Mouse (Mus musculus): ENCODE data around the gene Shisa8.
"Not testable (repeated sequence)": the region's sequence is repeated elsewhere in the genome, so short reads cannot be mapped to it uniquely, and the experiment has no call there.

Shisa8 gene

GRCm38 (mm10) chr15:82212752-82213063 lies at the start of gene Shisa8:
Gene Shisa8, minus strand, starts transcription at chr15:82212815.
- DNase-seq, result no peak

- DNase-seq, result peak; percentile 58
Measured at GRCm38 (mm10) chr15:82259510-82259909, 46.9 kb upstream of the Shisa8 start.

- peak; percentile 83 for DNase-seq
Measured at GRCm38 (mm10) chr15:82255944-82256383, 43.3 kb upstream of the Shisa8 start.

- DNase-seq, result no peak
Measured at GRCm38 (mm10) chr15:82255248-82255647, 42.6 kb upstream of the Shisa8 start.

- no peak for DNase-seq
Measured at GRCm38 (mm10) chr15:82252097-82252496, 39.5 kb upstream of the Shisa8 start, which contains the start of gene 1500009C09Rik. Gene 1500009C09Rik, plus strand, starts transcription at chr15:82252397.

GRCm38 (mm10) chr15:82251579-82251978 lies 39.0 kb upstream of the Shisa8 start:
- DNase-seq, result no peak

- no peak for DNase-seq
Measured at GRCm38 (mm10) chr15:82247131-82247776, 34.6 kb upstream of the Shisa8 start.

- DNase-seq, result not testable (repeated sequence)
Measured at GRCm38 (mm10) chr15:82244805-82245161, 32.2 kb upstream of the Shisa8 start.

- peak; percentile 93 for DNase-seq
Measured at GRCm38 (mm10) chr15:82244115-82244804, 31.6 kb upstream of the Shisa8 start, which contains the start of gene Cenpm. Gene Cenpm, minus strand, starts transcription at chr15:82244748.

- DNase-seq, result no peak
Measured at GRCm38 (mm10) chr15:82243742-82244114, 31.1 kb upstream of the Shisa8 start.

- no peak for DNase-seq
Measured at GRCm38 (mm10) chr15:82243311-82243710, 30.7 kb upstream of the Shisa8 start.

- peak; percentile 79 for DNase-seq
Measured at GRCm38 (mm10) chr15:82236565-82236964, 23.9 kb upstream of the Shisa8 start.

GRCm38 (mm10) chr15:82235661-82236060 lies 23.0 kb upstream of the Shisa8 start:
- no peak for DNase-seq

- DNase-seq, result no peak
Measured at GRCm38 (mm10) chr15:82232651-82233050, 20.0 kb upstream of the Shisa8 start.

- peak; percentile 44 for DNase-seq
Measured at GRCm38 (mm10) chr15:82231591-82232378, 19.2 kb upstream of the Shisa8 start.

GRCm38 (mm10) chr15:82231100-82231499 lies 18.5 kb upstream of the Shisa8 start:
- no peak for DNase-seq

- DNase-seq, result no peak
Measured at GRCm38 (mm10) chr15:82230098-82230611, 17.5 kb upstream of the Shisa8 start.

- DNase-seq, result no peak
Measured at GRCm38 (mm10) chr15:82229542-82230045, 17.0 kb upstream of the Shisa8 start.

GRCm38 (mm10) chr15:82225769-82226168 lies 13.2 kb upstream of the Shisa8 start:
- DNase-seq, result no peak

- DNase-seq, result no peak
Measured at GRCm38 (mm10) chr15:82224602-82225215, 12.1 kb upstream of the Shisa8 start.

- DNase-seq, result no peak
Measured at GRCm38 (mm10) chr15:82223657-82224601, 11.3 kb upstream of the Shisa8 start, which contains the start of gene Tnfrsf13c. Gene Tnfrsf13c, minus strand, starts transcription at chr15:82224369.

GRCm38 (mm10) chr15:82223251-82223650 lies 10.6 kb upstream of the Shisa8 start:
- no peak for DNase-seq
